Mouse (Mus musculus): ENCODE data around the gene Sh3bp5l. TPM values are rescaled to one million over a fixed set of nuclear protein-coding genes. Genes with fewer than 3 reads are reported as not detected.

The Sh3bp5l gene
- polyA plus RNA-seq, 1 experiment from 2014 or later: 51.0 TPM

Other genes starting within 250 kb of the Sh3bp5l start
- gene Gm12248, start 237.6 kb upstream of the Sh3bp5l start, polyA plus RNA-seq (2016; fragmentation: Nextera tagmentation; extraction: Ambion mirVana): not detected in 2 replicates
- gene Cnot8, start 226.6 kb upstream of the Sh3bp5l start, polyA plus RNA-seq (2016; fragmentation: Nextera tagmentation; extraction: Ambion mirVana): 111 and 112 TPM in 2 replicates
- 22.9 and 23.9 TPM in 2 replicates for gene Gemin5, start 162.2 kb upstream of the Sh3bp5l start, polyA plus RNA-seq (2016; fragmentation: Nextera tagmentation; extraction: Ambion mirVana)
- 105 and 106 TPM in 2 replicates for gene Mrpl22, start 159.1 kb upstream of the Sh3bp5l start, polyA plus RNA-seq (2016; fragmentation: Nextera tagmentation; extraction: Ambion mirVana)
- gene Igtp, start 131.2 kb upstream of the Sh3bp5l start, polyA plus RNA-seq (2016; fragmentation: Nextera tagmentation; extraction: Ambion mirVana): 1.8 and 1.9 TPM in 2 replicates
- gene Irgm2, start 131.1 kb upstream of the Sh3bp5l start, polyA plus RNA-seq (2016; fragmentation: Nextera tagmentation; extraction: Ambion mirVana): 0.55 and 0.97 TPM in 2 replicates
- 0.14 TPM in 1 of 2 replicates, not detected in the other for gene 4930438A08Rik, start 55.9 kb upstream of the Sh3bp5l start, polyA plus RNA-seq (2016; fragmentation: Nextera tagmentation; extraction: Ambion mirVana)
- gene Zfp692, start 23.7 kb upstream of the Sh3bp5l start, polyA plus RNA-seq (2016; fragmentation: Nextera tagmentation; extraction: Ambion mirVana): 26.4 and 28.5 TPM in 2 replicates
- gene Zfp672, start 385 bp upstream of the Sh3bp5l start, polyA plus RNA-seq (2016; fragmentation: Nextera tagmentation; extraction: Ambion mirVana): 33.9 and 35.9 TPM in 2 replicates
- gene Lypd8, start 48.3 kb downstream of the Sh3bp5l start, polyA plus RNA-seq (2016; fragmentation: Nextera tagmentation; extraction: Ambion mirVana): not detected in 2 replicates
- not detected in 2 replicates for gene 1810065E05Rik, start 90.4 kb downstream of the Sh3bp5l start, polyA plus RNA-seq (2016; fragmentation: Nextera tagmentation; extraction: Ambion mirVana)
- gene Gm12253, start 101.8 kb downstream of the Sh3bp5l start, polyA plus RNA-seq (2016; fragmentation: Nextera tagmentation; extraction: Ambion mirVana): not detected in 2 replicates
- not detected in 2 replicates for gene Lypd9, start 122.2 kb downstream of the Sh3bp5l start, polyA plus RNA-seq (2016; fragmentation: Nextera tagmentation; extraction: Ambion mirVana)
- not detected in 2 replicates for gene Olfr30, start 131.5 kb downstream of the Sh3bp5l start, polyA plus RNA-seq (2016; fragmentation: Nextera tagmentation; extraction: Ambion mirVana)
- gene Olfr332, start 161.8 kb downstream of the Sh3bp5l start, polyA plus RNA-seq (2016; fragmentation: Nextera tagmentation; extraction: Ambion mirVana): not detected in 2 replicates
- not detected in 2 replicates for gene Olfr331, start 171.8 kb downstream of the Sh3bp5l start, polyA plus RNA-seq (2016; fragmentation: Nextera tagmentation; extraction: Ambion mirVana)
- gene Olfr330, start 204.1 kb downstream of the Sh3bp5l start, polyA plus RNA-seq (2016; fragmentation: Nextera tagmentation; extraction: Ambion mirVana): not detected in 2 replicates
- gene Olfr329-ps, start 215.7 kb downstream of the Sh3bp5l start, polyA plus RNA-seq (2016; fragmentation: Nextera tagmentation; extraction: Ambion mirVana): not detected in 2 replicates
- gene Olfr328, start 224.9 kb downstream of the Sh3bp5l start, polyA plus RNA-seq (2016; fragmentation: Nextera tagmentation; extraction: Ambion mirVana): 0.08 and 0.14 TPM in 2 replicates
- gene Olfr224, start 239.8 kb downstream of the Sh3bp5l start, polyA plus RNA-seq (2016; fragmentation: Nextera tagmentation; extraction: Ambion mirVana): not detected in 2 replicates
- gene Olfr325, start 247.0 kb downstream of the Sh3bp5l start, polyA plus RNA-seq (2016; fragmentation: Nextera tagmentation; extraction: Ambion mirVana): not detected in 2 replicates

Data from midbrain, embryonic 12.5 days (tissue).